Mouse (Mus musculus) liver, embryonic 12.5 days (tissue): ENCODE data around the gene Plcb3. TPM values are rescaled to one million over a fixed set of nuclear protein-coding genes. Genes with fewer than 3 reads are reported as not detected.

Source experiments
- ATAC-seq: fragments of 200-750 bp; cut with Nextera tagmentation; 2 replicates; pipeline ENCODE4 v1.8.0; 2017; ENCODE audit warnings: moderate number of reproducible peaks, mild to moderate bottlenecking, moderate library complexity
- H3K27ac ChIP-seq: fragments of 300-500 bp; sonication (generic); 2 replicates; pipeline ENCODE4 v1.5.1; 2016; ENCODE audit warnings: mild to moderate bottlenecking
- H3K27me3 ChIP-seq: fragments of 300-500 bp; sonication (generic); replicated peaks from 2 replicates; pipeline ENCODE4 v1.6.1; 2016; ENCODE audit warnings: mild to moderate bottlenecking, moderate library complexity
- H3K36me3 ChIP-seq: fragments of 300-500 bp; sonication (generic); 2 replicates; pipeline ENCODE4 v1.6.1; 2016; ENCODE audit warnings: mild to moderate bottlenecking, moderate library complexity
- H3K4me1 ChIP-seq: fragments of 300-500 bp; sonication (generic); 2 replicates; pipeline ENCODE4 v1.6.1; 2016
- H3K4me2 ChIP-seq: fragments of 300-500 bp; sonication (generic); 2 replicates; pipeline ENCODE4 v1.6.1; 2016; ENCODE audit warnings: mild to moderate bottlenecking, moderate library complexity
- H3K4me3 ChIP-seq: fragments of 300-500 bp; sonication (generic); 2 replicates; pipeline ENCODE4 v1.5.1; 2016; ENCODE audit warnings: mild to moderate bottlenecking, moderate library complexity
- H3K9ac ChIP-seq: fragments of 300-500 bp; sonication (generic); 2 replicates; pipeline ENCODE4 v1.6.1; 2016; ENCODE audit warnings: mild to moderate bottlenecking, moderate library complexity
- H3K9me3 ChIP-seq: fragments of 300-500 bp; sonication (generic); replicated peaks from 2 replicates; pipeline ENCODE4 v1.6.1; 2016; ENCODE audit warnings: mild to moderate bottlenecking, moderate library complexity
- WGBS: fragments of 180-500 bp; shearing (Covaris S2); methylation state at CpG from one replicate; pipeline ENCODE4 v1.1.7; 2016; ENCODE audit not compliant: insufficient replicate concordance; 5-methylcytosine and 5-hydroxymethylcytosine counted together
- microRNA-seq: library from miRNA; unstranded; fragments of <30 nt; microRNA quantifications from one replicate; pipeline ENCODE4, GENCODE M21; 2017
- polyA plus RNA-seq: library from polyadenylated mRNA; unstranded; fragments of >200 nt; fragmentation: Nextera tagmentation; extraction: Ambion mirVana; gene quantifications from 2 replicates; pipeline ENCODE4 v1.2.1, GENCODE M21; 2016

Gene Plcb3
- polyA plus RNA-seq, 1 experiment from 2014 or later = 13.6 TPM

DNA sequence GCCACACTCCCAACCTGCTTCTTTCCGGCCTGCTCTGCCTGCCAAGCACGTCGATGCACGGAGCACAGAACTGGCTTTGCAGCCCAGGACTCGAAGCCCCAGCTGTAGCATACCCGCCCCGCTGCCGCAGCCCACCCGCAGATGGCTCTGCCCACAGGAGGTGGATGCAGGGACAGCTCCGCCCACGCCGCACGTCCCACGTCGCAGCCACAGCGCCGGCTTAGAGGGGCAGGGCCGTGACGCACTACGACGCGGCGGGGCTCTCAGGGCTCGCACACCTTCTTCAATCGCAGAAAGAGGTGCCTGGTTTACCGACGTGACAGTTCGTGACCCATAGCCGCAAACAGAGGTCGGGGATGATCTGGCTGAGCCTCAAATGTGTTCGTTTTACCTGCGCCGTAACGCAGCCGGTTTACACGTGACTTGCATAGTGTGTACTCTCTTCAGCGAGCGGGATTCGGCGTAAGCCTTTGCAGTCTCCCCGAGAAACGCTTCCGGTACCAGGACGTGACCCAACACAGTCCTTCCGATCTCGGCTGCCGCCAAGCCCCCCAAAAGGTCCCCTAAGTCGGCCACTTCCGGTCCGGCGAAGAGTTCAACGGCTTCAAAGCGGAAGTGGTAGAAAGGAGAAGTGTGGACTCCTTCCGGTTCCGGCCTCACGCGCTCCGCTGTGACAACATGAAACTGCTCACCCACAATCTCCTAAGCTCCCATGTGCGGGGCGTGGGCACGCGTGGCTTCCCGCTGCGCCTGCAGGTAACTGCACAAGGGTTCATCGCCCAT lies 66.6 kb downstream of the Plcb3 start, which contains the start of the genes Trmt112 and Prdx5:
TSS of gene Trmt112 (plus strand) at position 192 of the 783 bp plus-strand sequence.
TSS of gene Prdx5 (minus strand) at position 600 of the 783 bp plus-strand sequence.
- 1% methylated on average over 65 of the region's 65 CpGs for WGBS

DNA sequence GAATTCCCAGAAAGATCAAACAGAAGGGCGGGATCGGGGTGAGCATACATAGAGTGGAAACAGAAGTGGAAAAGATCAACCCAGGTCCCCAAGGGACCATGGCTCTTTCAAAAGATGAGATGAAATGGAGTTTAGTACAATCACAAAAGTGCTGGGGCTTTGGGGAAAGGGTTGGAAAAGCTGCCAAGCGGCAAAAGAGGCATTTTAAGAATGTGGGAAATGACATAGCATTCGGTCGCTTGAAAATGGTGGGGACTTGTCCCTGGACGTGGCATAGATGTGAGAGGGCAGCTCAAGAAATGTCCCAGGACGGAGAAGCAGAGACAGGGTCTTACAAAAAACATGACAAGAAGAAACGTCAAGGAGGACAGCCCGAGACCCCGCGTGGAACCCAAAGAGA lies 67.2 kb downstream of the Plcb3 start:
- peak overlapping the region; percentile 78 for H3K4me3 ChIP-seq
- WGBS = 5% methylated on average over 11 of the region's 11 CpGs
- H3K27me3 ChIP-seq = no peaks in the 10 kb centered on the region
- H3K27ac ChIP-seq = peak overlapping the region; percentile 98
- no peaks in the 10 kb centered on the region for H3K9me3 ChIP-seq
- H3K36me3 ChIP-seq = peaks cover 53% of the 10 kb centered on the region
- H3K4me1 ChIP-seq = peaks cover 39% of the 10 kb centered on the region
- no peak for ATAC-seq
- peak overlapping the region; percentile 90 for H3K4me2 ChIP-seq
- H3K9ac ChIP-seq = peak overlapping the region; percentile 82

More for the DNA sequence above, 66.6 kb downstream of the Plcb3 start, which contains the start of the genes Trmt112 and Prdx5:
- peaks cover 41% of the 10 kb centered on the region for H3K4me1 ChIP-seq
- H3K4me3 ChIP-seq = peak within 1 kb of the TSS; percentile 78
- ATAC-seq = peak; percentile 88
- no peaks in the 10 kb centered on the region for H3K27me3 ChIP-seq
- peak within 1 kb of the TSS; percentile 82 for H3K9ac ChIP-seq
- H3K36me3 ChIP-seq = peaks cover 57% of the 10 kb centered on the region
- no peaks in the 10 kb centered on the region for H3K9me3 ChIP-seq
- peak within 1 kb of the TSS; percentile 98 for H3K27ac ChIP-seq
- peak within 1 kb of the TSS; percentile 90 for H3K4me2 ChIP-seq

DNA sequence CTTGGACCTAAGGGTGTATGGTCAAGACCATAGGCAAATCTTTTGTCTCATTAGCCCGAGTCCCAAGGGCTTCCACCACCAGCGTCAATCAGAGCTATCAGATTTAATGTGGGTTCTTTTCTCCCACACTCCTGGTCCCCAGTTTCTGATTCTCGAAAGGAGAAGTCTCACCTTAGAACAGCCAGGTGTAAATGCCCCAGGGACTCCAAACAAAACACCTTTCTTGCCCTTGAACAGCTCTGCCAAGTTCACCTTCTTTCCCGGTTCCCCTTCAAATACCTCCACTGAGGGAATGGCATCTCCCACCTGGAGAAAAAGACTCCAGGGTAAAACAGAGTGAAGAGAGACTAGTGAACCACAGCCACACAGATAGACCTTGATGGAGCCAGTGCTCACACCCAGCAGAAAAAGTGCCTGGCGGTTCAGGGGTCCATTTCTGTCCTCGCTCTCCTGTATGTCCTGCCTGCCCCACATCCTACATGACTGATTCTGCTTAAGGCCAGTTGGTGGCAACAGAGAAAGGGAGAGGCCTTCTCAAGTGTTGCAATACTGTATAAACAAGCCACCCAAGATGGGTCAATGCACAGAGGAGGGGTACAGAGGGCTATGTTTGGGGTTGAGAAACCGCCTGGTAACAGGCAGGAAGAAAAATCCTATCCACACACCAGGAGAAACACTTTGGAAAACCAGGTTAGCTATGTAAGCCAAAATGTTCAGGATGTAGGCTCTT lies 68.3 kb downstream of the Plcb3 start:
- 76% methylated on average over 7 of the region's 7 CpGs for WGBS
- H3K9me3 ChIP-seq = no peaks in the 10 kb centered on the region
- H3K4me3 ChIP-seq = peak overlapping the region; percentile 78
- no peak for ATAC-seq
- peak overlapping the region; percentile 82 for H3K9ac ChIP-seq
- H3K4me1 ChIP-seq = peaks cover 37% of the 10 kb centered on the region
- peaks cover 42% of the 10 kb centered on the region for H3K36me3 ChIP-seq
- H3K4me2 ChIP-seq = peak overlapping the region; percentile 90
- H3K27ac ChIP-seq = peak overlapping the region; percentile 9; the same call in 1 of the 2 replicates
- H3K27me3 ChIP-seq = no peaks in the 10 kb centered on the region

DNA sequence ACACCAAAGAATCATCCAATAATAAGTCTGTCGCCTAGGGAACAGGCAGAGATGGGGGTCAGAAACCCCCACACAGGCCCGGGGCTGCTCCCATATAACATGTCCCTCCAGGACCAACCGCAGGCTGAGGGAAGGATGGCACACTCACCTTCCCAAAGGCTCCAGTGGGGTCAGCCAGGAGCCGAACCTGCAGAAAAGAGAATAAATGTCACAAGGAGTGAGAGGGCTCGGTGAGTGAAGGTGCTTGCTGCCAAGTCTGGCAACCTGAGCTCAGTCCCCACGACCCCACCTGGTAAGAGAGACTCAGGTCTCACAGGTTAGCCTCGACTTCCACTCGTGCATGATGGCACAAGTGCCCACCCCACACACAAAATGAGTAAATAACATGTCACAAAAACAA lies 69.2 kb downstream of the Plcb3 start:
- no peak overlapping the region for H3K27ac ChIP-seq
- H3K27me3 ChIP-seq = no peaks in the 10 kb centered on the region
- H3K9me3 ChIP-seq = no peaks in the 10 kb centered on the region
- H3K9ac ChIP-seq = no peak overlapping the region
- no peak overlapping the region for H3K4me2 ChIP-seq
- no peak overlapping the region for H3K4me3 ChIP-seq
- 79% methylated on average over 8 of the region's 8 CpGs for WGBS
- H3K4me1 ChIP-seq = peaks cover 33% of the 10 kb centered on the region
- ATAC-seq = no peak
- H3K36me3 ChIP-seq = peaks cover 33% of the 10 kb centered on the region

DNA sequence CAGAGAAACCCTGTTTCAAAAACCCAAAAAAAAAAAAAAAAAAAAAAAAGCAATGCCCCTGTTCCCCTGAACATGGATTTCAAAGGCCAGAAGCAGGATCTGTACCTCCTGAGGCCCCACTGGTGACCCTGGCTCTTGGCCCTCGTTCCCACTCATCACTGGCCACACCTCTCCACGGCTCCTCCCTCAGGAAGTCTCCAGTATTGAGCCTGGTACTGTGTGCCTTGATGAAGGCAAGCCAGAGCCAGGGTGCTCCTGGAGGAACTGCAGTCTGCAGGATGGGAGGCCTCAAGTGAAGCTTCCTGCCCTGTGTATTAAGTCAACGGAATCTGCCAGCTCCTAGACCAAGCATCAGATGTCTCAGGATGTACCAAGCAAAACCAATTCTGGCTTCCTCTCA lies 70.1 kb downstream of the Plcb3 start:
- Histone ChIP-seq H3K4me1 (peaks cover 24% of the 10 kb centered on the region), H3K9me3 (no peaks in the 10 kb centered on the region), H3K36me3 (peaks cover 24% of the 10 kb centered on the region), H3K4me2 (no peak overlapping the region), H3K9ac (no peak overlapping the region), H3K27ac (no peak overlapping the region), H3K4me3 (no peak overlapping the region), H3K27me3 (no peaks in the 10 kb centered on the region)
- 75% methylated on average over 3 of the region's 3 CpGs for WGBS
- ATAC-seq = no peak

DNA sequence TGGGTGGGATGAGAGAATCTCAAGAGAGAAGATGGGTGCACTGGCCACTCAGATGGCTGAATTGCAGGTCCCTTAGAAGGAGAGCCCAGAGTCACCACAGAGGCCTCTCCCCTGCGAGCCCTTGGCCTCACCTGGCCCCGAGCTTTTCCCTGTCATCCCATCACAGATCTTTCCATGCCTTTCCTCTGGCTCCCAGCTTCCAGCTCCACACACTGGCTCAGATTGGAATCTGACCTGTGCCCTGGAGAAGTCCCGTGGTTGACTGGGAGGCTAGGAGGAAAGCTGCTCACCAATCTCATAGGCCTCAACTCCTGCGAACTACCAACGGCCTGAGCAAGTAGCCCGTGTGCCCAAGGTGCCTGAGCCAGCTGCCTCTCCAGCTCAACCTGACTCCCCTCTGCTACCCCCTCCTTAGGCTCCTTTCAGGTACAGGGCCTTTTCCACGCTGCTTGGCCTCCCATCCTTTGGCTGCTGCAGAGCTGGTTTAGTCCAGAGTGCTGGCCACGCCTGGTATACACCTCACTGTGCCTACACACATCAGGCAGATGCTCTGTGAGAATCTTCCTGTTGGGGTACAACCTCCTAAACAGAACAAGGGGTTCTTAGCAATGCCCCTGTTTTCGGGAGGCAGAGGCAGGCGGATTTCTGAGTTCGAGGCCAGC lies 70.6 kb downstream of the Plcb3 start:
- WGBS = 79% methylated on average over 11 of the region's 11 CpGs
- no peak for ATAC-seq
- H3K27me3 ChIP-seq = no peaks in the 10 kb centered on the region

DNA sequence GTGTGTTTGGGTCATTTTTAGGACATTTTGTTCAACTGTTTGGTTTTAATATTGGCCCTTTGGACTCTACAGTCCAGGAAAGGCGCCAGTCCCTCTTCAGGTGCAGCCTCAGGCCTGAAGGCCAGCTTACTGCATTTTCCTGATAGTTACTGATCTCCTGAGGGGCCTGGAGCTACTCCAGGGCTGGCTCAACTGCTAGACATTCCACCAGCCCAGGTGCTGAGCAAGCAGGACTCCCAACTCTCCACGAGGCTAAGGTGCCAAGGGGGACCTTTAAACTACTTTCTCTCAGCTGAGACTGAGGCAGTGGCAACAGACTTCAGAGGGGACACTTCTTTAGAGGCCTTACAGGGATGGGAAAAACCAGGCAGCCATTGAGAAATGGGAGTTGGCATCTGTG lies 71.4 kb downstream of the Plcb3 start:
- Histone ChIP-seq H3K4me1 (peaks cover 19% of the 10 kb centered on the region), H3K4me2 (no peak overlapping the region), H3K27ac (no peak overlapping the region), H3K9me3 (peaks cover 5% of the 10 kb centered on the region; the same call in 1 of the 2 replicates), H3K4me3 (no peak overlapping the region), H3K36me3 (peaks cover 21% of the 10 kb centered on the region), H3K9ac (no peak overlapping the region), H3K27me3 (no peaks in the 10 kb centered on the region)
- ATAC-seq = no peak
- WGBS = 72% methylated on average over 2 of the region's 2 CpGs

More for the DNA sequence above, 70.6 kb downstream of the Plcb3 start:
- Histone ChIP-seq H3K4me3 (no peak overlapping the region), H3K4me2 (no peak overlapping the region), H3K36me3 (peaks cover 21% of the 10 kb centered on the region), H3K9me3 (no peaks in the 10 kb centered on the region), H3K9ac (no peak overlapping the region), H3K4me1 (peaks cover 19% of the 10 kb centered on the region), H3K27ac (no peak overlapping the region)

DNA sequence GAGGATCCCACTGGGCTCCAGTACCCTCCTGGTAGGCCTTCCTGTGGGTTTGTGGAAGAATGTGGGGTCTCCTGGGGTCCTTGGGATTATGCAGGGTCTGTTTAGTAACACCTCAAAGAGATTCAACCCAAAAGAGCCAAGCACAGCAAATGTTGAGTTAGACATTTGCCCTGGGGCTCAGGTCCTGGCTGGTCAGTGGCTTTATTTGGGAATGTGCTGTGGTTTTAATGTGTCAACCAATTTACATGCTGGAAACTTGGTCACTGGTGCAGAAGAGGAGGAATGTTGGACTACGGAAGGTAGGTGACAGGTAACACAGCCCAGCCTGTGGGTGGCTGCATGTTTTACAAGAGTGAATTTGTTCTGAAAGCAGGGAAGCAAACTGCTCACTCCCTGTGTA lies 73.2 kb downstream of the Plcb3 start:
- no peaks in the 10 kb centered on the region for H3K27me3 ChIP-seq
- no peak overlapping the region for H3K4me2 ChIP-seq
- ATAC-seq = no peak
- H3K4me1 ChIP-seq = peaks cover 8% of the 10 kb centered on the region
- H3K9ac ChIP-seq = no peak overlapping the region
- peaks cover 5% of the 10 kb centered on the region; the same call in 1 of the 2 replicates for H3K9me3 ChIP-seq
- H3K4me3 ChIP-seq = no peak overlapping the region
- peaks cover 21% of the 10 kb centered on the region for H3K36me3 ChIP-seq
- H3K27ac ChIP-seq = no peak overlapping the region
- 85% methylated on average over 1 of the region's 1 CpGs for WGBS

Small RNA genes within 50 kb of the gene (microRNA-seq; reads per million reads assigned to microRNA genes)
- gene Mir6990 = 1.1 reads per million

Other genes with a start within 250 kb of the Plcb3 start
- 8.5 and 8.7 TPM in 2 replicates for gene Rps6ka4, start 135.8 kb downstream of the Plcb3 start, polyA plus RNA-seq
- gene Ccdc88b, start 118.3 kb downstream of the Plcb3 start, polyA plus RNA-seq = 2.8 and 3.3 TPM in 2 replicates
- 115 TPM in 2 replicates for gene Trmt112, start 66.8 kb downstream of the Plcb3 start, polyA plus RNA-seq
- gene Prdx5, start 66.4 kb downstream of the Plcb3 start, polyA plus RNA-seq = 94.2 and 101 TPM in 2 replicates
- 6.5 and 6.8 TPM in 2 replicates for gene Esrra, start 54.7 kb downstream of the Plcb3 start, polyA plus RNA-seq
- 0.80 and 0.93 TPM in 2 replicates for gene Catsperz, start 51.1 kb downstream of the Plcb3 start, polyA plus RNA-seq
- 0.05 TPM in 1 of 2 replicates, not detected in the other for gene Kcnk4, start 42.0 kb downstream of the Plcb3 start, polyA plus RNA-seq
- gene Bad, start 34.6 kb downstream of the Plcb3 start, polyA plus RNA-seq = 36.4 and 37.6 TPM in 2 replicates
- 8.8 and 9.9 TPM in 2 replicates for gene Gpr137, start 34.0 kb downstream of the Plcb3 start, polyA plus RNA-seq
- 153 and 155 TPM in 2 replicates for gene Ppp1r14b, start 1.5 kb downstream of the Plcb3 start, polyA plus RNA-seq
- 91.7 and 92.0 TPM in 2 replicates for gene Fkbp2, start 4.0 kb upstream of the Plcb3 start, polyA plus RNA-seq
- 23.2 and 23.3 TPM in 2 replicates for gene Vegfb, start 11.2 kb upstream of the Plcb3 start, polyA plus RNA-seq
- gene Dnajc4, start 16.1 kb upstream of the Plcb3 start, polyA plus RNA-seq = 12.1 and 12.7 TPM in 2 replicates
- 10.0 and 11.9 TPM in 2 replicates for gene Nudt22, start 19.6 kb upstream of the Plcb3 start, polyA plus RNA-seq
- 2.2 and 2.5 TPM in 2 replicates for gene Trpt1, start 19.7 kb upstream of the Plcb3 start, polyA plus RNA-seq
- 135 and 147 TPM in 2 replicates for gene Fermt3, start 43.0 kb upstream of the Plcb3 start, polyA plus RNA-seq
- 218 and 230 TPM in 2 replicates for gene Stip1, start 63.5 kb upstream of the Plcb3 start, polyA plus RNA-seq
- gene Macrod1, start 80.3 kb upstream of the Plcb3 start, polyA plus RNA-seq = 6.4 and 7.6 TPM in 2 replicates
- 0.23 TPM in 2 replicates for gene Flrt1, start 129.3 kb upstream of the Plcb3 start, polyA plus RNA-seq
- gene Otub1, start 229.8 kb upstream of the Plcb3 start, polyA plus RNA-seq = 85.0 and 85.2 TPM in 2 replicates
- 915 and 936 TPM in 2 replicates for gene Cox8a, start 241.1 kb upstream of the Plcb3 start, polyA plus RNA-seq